Mouse (Mus musculus) cerebellum, adult 18-20 months (tissue): ENCODE measurements at regions not wholly inside any gene's neighbourhood (a gene's known extent, or its start where the extent isn't known, plus 50 kb on each side); places are given as distances from the start of the nearest gene placed in this dataset.

Source experiments
- DNase-seq, 2 experiments: peaks; one replicate each; pipeline ENCODE4 v3.0.0; 2021

DNA sequence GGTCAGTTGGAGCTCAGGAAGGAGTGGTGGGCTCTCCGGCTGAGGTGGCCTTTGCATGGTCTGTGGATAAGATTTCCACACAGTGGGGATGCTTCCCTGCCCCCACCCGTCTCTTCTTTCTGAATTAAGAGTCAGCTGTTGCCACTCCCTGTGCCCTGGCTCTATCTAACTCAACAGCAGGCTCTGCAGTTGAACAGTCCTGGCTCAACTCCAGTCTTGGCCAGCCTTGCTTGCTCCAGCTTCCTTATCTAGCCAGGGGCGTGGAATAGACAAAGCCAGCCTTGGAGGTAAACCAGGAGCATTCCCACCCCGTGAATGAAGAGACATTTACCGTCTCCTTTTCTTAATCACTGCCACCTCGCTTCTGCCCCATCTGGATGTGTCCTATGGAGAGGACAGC, 89.7 kb downstream of the Mn1 start:
- DNase-seq, result no peak

DNA sequence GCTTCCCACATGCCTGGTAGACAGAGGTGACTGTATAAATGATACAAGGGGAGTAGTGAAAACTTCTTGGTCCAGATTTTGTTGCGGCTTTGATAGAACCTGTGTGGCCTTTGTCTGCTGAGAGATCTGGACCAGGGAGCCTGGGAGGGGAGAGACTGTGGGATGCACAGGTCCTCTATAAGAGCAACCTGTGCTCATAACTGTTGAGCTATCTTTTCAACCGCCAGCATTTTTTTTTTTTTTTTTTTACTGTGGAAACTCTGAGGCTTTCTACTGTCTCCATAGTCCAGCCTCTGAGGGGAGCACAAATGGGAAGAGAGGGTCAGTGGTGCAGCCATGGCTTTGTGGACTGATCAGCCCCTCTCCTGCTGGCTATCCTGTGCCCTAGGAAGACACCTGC, 90.2 kb downstream of the Mn1 start:
- DNase-seq, result no peak

DNA sequence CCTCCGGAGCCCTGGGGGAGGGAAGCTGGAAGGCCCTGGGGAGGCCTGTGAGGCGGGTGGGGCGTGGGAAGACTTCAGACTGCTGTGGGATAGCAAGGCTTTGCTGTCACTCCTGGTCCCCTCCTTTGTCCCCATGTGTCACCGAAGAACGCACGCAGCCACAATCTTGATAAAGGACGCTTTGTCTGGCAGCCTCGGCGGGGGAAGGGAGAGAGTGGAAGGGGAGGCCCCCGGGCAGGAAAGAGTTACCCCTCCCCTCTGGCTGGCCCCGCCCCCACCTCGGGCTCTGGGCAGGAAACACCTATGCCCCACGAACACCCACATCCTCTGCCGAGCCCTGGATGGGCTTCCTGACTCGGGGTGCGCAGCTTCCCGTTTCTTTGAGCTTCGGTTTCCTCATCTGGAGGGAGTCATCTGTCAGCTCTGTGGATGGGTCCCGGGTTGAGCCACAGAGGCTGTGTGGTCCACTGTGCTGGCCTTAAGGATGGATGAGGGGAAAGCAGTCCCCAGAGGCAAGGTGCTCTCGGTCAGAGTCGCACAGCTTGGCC, 91.9 kb downstream of the Mn1 start:
- no peak for DNase-seq

DNA sequence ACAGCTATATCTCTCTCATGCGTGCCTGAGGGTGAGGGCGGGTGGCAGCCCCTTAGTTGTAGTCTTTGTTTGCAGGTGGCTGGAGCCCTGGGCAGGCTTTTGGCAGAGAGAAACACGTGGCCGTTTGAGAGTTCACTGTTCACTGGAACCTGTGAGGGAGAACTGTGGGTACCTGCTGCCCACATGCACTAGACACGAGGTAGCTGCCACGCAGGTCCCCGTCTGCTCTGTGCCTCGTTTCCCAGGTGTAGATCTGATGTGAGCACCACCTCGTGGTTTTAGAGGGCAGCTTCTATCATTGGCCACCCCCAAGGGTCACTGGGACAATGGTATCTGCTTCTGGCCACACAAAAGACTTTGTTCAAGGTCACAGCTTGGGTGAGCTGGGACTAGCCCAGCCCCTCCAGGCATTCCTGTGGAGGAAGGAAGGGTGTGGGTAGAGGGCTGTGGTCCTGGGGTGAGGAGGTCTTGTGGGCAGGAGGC, 92.5 kb downstream of the Mn1 start:
- no peak for DNase-seq

DNA sequence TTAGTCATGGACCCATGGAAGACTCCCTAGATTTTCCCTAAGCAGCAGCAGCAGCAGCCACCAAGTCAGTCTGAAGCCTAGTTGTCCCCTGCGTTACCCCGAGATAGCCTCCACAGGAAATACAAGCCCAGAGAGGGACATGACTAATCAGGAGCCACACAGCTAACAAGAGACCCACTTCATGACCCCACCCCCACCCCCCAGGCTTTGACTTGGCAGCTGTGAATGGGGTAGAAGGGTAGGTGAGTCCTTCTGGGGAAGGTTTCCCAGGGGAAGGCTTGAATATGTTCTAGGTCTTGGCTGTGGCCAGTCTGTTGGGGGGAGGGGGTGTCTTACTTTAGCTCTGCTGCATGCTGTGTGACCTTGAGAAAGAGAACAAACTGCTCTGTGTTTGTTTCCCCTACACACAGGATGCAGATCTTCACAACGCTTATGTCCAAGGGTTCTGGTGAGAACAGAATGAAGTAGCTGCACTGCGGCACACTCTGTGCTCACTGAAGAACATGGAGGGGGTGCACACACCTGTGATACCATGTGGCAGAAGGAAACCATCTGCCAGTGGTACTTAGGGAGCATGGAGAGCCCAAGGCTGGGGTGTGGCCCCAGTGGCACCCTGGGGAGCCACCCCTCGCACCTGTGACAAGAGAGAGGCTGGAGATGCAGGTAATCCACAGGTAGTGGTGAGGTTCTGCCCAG, 93.2 kb downstream of the Mn1 start:
- no peak for DNase-seq

DNA sequence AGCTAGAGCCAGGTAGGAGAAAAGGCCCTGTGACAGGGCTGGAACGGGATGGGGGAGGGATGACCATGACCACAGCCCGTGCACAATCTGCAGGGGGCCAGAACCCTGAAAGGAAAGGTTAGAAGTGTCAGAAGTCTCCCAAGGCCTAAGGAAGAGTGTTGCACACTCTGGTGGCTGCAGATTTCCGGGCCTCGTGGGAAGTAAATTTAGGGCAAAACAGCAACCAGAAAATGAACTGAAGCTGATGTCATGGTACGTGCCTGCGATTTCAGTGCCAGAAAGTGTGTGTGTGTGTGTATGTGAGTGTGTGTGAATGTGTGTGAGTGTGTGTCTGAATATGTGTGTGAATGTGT, 93.7 kb downstream of the Mn1 start:
- DNase-seq, result no peak

DNA sequence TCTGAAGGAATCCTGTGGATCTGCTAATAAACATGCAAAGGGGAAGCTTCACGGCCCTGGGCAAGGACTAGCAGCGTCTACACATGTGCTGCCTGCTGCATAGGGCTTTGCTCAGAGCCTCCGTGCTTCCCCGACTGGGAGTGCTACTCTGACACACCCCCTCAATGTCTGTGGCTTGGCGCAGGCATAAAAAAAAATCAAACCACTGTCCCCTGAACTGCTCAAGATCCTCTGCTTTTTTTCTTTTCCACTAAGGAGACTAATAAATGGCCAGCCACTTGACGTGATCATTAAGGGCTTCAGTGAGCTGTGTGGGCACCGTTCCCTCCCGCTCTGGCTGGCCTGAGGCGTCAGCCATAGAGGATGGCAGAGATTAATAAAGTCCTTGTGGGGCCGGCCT, 94.8 kb downstream of the Mn1 start:
- no peak for DNase-seq

DNA sequence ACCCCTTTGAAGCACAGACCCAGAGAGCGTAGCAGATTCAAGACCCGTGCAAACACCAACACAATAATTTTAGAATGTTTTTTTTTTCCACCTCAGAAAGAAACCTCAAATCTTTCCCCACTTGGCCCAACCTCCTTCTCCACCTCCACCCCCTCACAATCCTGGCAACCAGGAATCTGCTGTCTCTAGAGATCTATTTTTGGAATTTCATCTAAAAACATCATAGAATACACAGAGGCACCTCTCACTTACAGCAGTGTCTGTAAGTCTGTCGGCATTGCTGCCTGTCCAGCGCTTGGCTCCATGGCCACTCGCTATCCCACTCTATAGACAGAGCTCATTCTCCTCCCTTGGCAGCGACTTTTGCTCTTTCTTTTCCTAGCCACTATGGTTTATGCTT, 96.8 kb downstream of the Mn1 start:
- no peak for DNase-seq

DNA sequence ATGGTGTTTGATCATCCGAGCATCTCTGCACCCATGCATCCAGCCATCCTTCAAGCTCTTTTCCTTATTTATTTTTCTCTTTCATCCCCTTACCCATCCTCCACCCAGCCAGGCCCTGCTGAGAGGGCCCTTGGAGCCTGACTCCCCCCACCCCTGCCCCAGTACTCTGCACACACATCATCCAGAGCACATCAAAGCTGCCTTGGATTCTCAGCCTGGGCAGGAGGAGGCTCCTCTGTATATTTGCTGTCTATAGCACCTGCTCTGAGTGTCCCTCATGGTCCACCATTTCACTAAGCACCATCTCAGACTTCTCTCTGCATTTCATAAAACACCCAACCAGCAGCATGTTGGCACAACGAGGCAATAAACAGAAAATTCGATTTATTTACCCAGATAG, 101.9 kb downstream of the Mn1 start:
- DNase-seq, result no peak

DNA sequence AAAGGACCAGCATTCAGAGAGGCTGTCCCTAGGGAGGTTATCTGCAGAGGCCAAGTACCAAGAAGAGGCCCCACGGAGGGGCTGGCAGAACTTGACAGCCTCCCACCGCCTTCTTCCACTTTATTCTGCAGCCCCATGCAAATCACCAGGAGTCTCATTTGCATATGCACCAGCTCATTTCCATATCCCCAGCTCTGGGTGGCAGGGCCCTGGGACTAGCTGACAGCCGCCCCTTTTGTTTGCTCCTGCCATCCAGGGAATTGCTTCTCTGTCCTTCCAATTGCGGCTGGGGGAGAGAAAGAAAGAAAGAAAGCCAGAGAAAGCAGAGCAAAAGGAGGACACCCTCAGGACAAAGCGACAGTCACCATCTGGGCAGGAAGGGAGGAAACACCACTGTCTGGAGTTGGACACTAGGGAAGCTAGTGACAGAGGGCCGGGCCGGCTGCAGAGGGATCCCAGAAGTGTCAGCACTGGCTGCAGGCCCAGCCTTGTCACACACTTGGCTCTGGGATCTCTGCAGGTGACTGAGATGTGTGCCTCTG, 102.4 kb downstream of the Mn1 start:
- DNase-seq, result no peak

DNA sequence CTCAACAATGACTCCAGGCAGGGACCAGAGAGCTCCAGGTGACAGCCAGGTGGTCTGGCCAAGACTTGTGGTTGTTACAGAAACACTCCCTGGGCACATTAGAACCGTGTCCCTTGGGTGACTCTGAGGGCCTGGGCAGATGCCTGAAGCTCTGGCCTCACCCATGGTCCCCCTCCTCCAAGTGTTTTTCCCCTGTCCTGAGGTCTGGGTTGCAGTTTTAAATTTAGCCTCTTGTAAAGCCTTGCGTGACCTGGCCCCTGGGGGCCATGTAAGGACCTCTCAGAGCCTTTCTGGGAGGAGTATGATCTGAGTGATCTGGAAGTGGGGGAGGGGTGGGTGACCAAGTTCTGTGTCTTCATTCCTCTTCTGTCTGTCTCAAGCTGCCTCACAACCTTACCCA, 104.7 kb downstream of the Mn1 start:
- no peak for DNase-seq

DNA sequence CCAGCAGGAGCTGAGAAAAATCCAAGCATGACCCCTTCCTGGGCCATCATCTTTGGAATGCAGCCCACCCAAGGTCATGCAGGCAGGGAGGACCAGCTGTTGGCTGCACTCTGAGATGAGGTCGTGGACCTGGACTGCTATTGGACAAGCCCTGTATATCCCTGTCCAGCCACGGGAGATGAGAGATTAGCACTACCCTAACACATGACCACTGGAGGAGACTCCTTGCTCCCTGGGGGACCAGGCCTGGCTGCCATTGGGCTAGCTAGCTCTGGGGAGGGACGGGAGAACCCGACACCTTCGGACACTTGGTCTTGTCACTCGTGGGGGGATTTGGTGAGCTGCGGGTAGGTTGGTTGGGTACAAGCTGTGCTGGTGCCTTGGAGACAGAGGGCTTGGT, 105.4 kb downstream of the Mn1 start:
- no peak for DNase-seq

DNA sequence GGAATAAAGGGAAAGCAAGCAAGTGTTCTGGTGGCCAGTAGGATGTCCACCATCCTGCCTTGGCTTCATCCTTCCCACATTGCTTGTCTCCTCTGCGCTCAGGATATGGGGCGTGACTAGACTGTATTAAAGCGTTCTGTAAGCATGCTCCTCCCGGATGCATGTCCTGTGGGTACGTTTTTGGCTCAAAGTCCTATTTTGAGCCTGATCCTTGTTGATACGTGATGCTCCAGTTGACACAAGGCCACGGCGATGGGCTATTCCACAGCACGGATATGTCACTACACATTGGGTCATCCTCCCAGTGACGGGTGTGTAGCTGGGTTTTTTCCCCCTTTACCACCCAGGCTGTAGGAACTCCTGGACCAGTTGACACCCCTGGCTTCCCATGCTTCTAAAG, 110.6 kb downstream of the Mn1 start:
- no peak for DNase-seq

DNA sequence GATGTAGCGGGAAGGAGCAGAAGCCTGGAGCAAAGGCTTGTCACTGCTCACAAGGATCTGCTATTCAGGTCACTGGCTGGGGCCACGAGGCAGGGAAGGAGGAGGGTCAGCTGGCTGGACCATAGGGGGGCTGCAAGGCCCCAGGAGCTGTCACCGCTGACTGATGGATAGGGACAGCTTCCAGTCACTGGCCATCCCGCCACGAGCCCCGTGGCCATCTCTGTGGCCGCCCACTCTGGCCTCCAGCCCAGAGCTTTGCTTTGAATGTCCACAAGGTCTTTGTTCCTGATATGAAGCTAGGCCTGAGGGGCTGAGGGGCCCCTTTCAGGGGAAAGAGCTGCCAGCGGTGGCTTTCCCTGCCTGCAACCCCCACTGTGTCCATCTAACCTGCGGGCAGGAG, 111.9 kb downstream of the Mn1 start:
- peak in 1 of 2 experiments; percentile 10 for DNase-seq

DNA sequence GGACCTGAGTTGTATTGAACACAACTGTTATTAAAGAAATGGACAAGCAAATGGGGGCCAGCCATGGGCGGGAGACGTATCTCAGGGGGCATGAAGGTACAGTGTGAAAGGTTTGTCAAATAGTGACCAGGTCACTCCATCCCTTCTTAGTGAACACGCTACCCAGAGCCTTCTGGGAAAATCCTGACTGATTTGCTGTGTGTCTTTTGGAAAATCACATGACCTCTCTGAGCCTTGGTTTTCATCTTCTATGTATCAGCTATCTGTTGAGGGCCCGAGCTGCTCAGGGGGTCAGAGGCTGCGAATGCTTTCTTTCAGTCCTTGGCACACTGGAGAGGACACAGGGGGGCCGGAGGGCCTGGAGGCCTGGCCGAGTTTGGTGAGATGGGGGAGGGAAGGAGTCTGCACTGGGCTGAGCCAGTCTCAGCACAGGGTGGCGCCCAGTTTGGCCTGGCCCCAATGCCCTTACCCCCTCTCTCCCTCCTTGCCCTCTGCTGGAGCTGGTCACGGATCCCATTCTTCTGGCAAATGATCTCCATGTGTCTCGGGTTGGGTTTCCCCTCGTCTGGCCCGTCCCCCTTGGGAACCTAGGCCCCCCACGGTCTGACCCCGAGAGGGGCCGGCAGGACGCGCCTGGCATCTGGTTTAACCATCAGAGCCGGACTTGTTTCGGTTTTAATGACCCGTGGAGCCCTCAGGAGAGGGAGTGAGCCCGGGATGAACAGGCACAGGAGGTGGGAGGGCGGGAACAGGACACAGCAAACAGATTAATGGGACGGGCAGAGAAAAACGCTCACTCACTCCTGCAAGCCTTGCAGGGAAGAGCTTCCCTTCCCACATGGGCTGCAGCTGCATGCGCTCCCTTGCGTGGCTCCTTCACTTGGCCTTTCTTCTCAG, 113.7 kb downstream of the Mn1 start:
- no peak for DNase-seq

DNA sequence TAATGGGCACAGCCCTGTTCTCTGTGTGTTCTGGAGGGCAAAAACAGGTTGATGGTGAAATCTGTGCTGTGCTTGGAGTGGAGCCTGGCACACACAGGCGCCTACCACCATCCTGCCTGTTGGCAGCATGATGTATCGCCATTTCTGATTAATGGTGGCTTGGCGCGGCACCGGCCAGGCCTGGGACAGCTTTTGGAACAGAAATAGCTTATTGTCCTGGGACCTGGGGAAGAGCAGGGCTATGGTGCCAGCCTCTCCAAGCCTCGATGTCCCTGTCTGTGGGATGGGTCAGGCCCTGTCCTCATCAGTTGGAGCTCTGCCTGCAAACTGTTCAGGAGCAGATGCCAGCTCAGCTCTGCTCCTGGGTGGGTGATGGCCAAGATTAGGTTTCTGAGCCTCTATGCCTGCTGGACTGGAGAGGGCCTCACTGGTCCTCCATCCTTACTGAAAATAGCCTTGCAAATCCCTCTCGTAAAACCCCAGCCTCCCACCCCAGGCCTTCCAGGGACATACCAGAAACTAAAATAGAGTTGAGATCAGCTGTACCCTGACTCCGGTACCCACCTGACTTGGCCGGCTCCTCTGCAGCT, 115.4 kb downstream of the Mn1 start:
- DNase-seq, result peak; percentile 27 to 29

DNA sequence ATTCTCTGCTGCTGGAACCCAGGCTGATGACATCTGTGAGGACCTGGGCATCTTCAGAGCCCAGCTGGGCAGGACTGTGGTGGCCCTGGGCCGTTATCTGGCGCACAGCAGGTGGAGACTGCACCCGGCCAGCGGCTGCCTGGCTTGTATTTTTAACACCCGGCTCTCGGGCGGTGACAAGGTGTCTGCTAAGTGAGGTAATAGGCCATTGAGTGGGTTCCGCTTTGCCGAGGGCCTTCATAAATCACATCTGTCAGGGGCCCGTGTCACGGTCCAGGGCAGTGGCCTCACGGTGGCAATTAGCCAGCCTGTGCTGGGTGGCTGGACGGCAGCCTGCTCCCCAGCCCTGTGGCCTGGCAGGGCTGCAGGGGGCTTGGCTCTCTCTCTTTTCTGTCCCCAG, 118.8 kb downstream of the Mn1 start:
- DNase-seq, result no peak

DNA sequence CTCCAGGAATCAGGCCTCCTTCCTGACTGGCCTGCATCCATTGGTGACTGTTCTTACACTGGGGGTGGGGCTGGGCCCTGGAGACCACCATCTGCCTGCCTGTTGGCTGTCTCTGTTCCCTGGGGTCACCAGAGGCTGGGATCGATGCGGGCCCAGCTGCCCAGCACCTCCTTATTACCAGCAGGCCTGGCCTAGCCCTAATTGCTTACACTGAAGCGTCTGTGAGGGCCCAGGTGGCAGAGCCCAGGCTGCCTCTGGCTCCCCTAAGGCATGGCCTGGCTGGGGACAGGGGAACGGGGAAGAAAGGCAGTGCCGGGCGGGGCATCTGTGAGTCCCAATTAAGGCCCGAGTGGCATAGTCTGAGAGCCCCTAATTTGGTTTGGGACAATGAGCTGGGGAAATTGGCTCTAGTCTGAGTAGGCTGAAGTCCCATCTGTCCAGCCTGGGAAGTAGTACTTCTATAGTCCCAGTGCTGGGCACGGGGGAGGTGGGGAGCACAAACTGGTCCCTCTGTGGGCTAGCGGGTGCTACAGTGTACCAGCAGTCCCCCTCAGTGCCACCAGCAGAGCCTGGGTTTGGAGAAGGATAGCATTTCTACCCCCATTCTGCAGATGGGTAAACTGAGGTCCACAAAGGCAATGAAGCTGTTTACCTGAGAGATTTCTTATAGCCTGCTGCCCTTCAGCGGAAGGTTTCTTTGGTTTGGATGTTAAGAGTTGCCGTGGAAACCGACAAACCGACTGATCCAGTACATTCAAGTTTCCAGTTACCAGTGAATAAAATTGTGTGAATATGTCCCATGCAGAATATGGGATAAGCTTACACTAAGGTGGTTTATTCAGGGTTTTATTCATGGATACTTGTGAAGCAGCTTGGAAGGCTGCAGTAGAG, 121.6 kb downstream of the Mn1 start:
- no peak for DNase-seq

DNA sequence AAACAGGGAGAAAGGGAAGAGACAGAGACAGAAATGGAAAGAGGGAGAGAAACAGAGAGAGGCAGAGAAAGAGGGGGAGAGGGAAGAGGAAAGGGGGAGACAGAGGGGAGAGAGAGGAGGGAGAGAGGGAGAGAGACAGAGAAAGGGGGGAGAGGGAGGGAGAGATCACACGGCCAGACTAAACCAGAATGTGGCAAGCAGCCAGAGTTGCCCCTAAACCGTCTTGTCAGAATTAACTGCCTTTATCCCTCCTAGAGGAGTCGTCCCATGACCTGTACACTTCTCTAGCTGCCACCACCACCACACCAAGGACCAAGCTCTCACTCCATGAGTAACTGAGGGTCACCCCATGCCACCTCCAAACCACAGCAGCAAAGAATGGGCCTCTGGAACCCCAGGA, 123.3 kb downstream of the Mn1 start:
- DNase-seq, result no peak

DNA sequence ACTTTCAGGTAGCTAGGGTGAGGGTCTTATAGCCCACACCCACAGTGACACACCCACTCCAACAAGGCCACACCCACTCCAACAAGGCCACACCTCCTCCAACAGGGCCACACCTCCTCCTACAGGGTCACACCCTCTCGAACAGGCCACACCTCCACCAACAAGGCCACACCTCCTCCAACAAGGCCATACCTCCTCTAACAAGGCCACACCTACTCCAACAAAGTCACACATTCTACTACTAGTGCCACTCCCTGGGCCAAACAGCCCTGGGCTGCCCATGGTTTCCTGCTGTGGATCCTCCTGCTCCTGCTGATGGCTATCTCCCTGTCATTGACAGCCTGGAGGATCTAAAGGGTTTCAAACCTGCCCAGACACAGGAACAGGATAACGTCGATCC, 124.9 kb downstream of the Mn1 start:
- no peak for DNase-seq

DNA sequence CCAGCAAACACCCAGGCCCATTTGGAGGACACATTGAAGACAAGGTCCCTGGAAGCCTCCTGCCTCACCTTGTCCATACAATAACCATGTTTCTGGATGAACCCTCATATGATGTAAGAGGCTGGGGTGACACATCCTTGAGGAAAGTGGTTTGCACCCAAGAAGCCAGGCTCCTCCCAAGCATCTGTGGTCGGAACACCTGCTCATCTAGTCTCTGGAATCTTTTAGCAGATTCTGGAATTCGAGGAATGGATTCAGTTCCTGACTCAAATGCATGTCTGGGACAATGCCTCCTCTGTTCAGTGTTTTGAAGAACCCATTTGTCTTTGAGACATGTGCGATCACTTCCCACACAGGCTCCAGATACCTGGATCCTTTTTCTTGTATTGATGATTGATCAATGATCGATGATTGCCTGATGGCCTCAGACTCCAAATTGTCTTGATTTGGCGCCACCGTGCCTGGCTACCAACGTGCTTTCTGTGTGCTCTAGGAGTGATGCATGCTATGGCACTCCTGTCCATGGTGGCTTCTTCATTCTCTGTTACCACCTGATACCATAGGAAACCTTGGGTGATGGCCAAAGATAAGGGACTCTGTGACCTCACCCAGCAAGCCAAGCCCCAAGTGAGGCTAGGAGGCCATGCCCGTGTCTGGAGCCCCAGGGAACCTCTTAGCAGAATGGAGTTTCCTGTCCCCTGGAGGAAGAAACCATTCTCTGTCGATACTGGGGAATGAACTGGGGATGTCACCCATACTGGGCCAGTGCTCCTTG, 126.7 kb downstream of the Mn1 start:
- DNase-seq, result no peak
